Mouse (Mus musculus): ENCODE data around the gene Olfr549.

DNA sequence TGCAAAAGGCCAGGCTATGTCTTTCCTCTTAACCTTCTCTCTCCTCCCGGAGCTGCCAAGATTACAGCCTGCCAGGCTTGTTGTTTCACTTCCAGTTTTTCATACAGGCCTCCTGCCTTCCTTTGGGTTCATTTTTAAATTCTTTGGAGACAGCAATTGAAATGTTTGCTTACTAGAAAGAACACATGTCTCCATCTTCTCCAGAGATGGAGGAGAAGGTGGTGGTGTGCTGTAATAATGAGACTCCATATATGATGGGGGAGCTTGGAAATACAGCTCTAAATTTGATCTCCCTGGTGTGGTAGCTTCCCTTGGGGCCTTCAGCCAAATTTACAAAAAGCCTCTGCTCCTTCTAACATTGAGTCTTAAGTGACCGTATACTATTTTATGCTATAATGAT is 9.1 kb upstream of the Olfr549 start, which contains the start of gene Olfr548-ps1:
- TF ChIP-seq CTCF (IDR thresholded peaks at IDR 0.05; ENCODE audit: insufficient read depth, low read depth, low read length) (no peak), POLR2A (IDR thresholded peaks at IDR 0.05; ENCODE audit: insufficient read depth, low read depth, low read length) (no peak)

Data from olfactory bulb, adult 2 months (tissue).